Mouse (Mus musculus): ENCODE data around the gene Ubn2. TPM values are rescaled to one million over a fixed set of nuclear protein-coding genes. Genes with fewer than 3 reads are reported as not detected.
"Not testable (repeated sequence)": the region's sequence is repeated elsewhere in the genome, so short reads cannot be mapped to it uniquely, and the experiment has no call there.

The Ubn2 gene
- total and polyA plus RNA-seq, 2 experiments, result 2.9 to 7.9 TPM

DNA sequence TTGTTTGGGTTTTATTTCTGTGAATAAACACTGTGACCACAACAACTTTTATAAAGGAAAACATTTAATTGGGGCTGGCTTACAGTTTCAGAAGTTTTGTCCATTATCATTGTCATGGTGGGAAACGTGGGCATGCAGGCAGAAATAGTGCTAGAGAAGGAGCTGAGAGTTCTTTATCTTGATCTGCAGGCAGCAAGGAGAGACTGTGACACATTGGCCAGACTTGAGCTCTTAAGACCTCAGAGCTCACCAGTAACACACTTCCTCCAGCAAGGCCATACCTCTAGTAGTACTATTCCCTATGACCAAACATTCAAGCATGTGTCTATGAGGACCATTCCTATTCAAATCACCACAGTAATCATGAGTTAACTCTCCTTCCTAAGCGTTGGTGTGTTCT, 14.5 kb downstream of the Ubn2 start:
- no peaks in the 10 kb centered on the region for H3K4me1 ChIP-seq (ENCODE audit: control insufficient read depth, insufficient read depth, low read length)
- peaks cover 26% of the 10 kb centered on the region for H3K36me3 ChIP-seq (ENCODE audit: control insufficient read depth, insufficient read depth, low read length)
- H3K79me2 ChIP-seq (ENCODE audit: control insufficient read depth, insufficient read depth, low read length), result no peaks in the 10 kb centered on the region; the same call in 1 of the 2 replicates
- H3K27me3 ChIP-seq (ENCODE audit: control insufficient read depth, insufficient read depth, low read length), result no peaks in the 10 kb centered on the region
- no peak overlapping the region for H3K27ac ChIP-seq (replicated peaks; ENCODE audit: insufficient read depth, low read depth, low read length)
- H3K9ac ChIP-seq (ENCODE audit: low read depth, low read length), result no peak overlapping the region
- 90% methylated on average over 2 of the region's 2 CpGs for WGBS
- H3K4me3 ChIP-seq (ENCODE audit: insufficient read depth, low read depth, low read length), result no peak overlapping the region
- no peak for DNase-seq (ENCODE audit: extremely low read depth, low read depth, low spot score)
- TF ChIP-seq CTCF (IDR thresholded peaks at IDR 0.05; ENCODE audit: low read depth, low read length) (no peak), POLR2A (IDR thresholded peaks at IDR 0.05; ENCODE audit: extremely low read depth, insufficient read depth, low read length) (no peak)

DNA sequence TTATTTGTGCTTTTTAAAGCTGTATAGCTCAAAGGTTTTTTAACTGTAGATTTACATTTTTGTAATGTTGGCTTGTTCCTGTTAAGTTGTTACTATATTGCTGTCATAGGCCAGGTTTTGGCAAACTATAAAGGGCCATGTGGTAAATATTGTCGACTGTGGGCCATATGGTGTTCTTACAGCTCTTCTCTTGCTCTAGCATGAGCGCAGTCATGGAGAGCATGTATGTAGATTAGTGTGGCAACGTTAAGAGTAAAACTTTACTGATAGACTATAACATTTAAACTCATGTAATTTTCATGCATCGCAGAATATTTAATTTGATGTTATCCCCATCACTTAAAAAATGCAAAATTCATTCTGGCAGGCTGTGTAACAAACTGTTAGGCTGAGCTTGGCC, 19.3 kb downstream of the Ubn2 start:
- DNase-seq (ENCODE audit: extremely low read depth, low read depth, low spot score), result no peak
- Histone ChIP-seq H3K4me3 (ENCODE audit: insufficient read depth, low read depth, low read length) (no peak overlapping the region), H3K36me3 (ENCODE audit: control insufficient read depth, insufficient read depth, low read length) (peaks cover 26% of the 10 kb centered on the region), H3K27me3 (ENCODE audit: control insufficient read depth, insufficient read depth, low read length) (no peaks in the 10 kb centered on the region), H3K4me1 (ENCODE audit: control insufficient read depth, insufficient read depth, low read length) (no peaks in the 10 kb centered on the region), H3K27ac (replicated peaks; ENCODE audit: insufficient read depth, low read depth, low read length) (no peak overlapping the region), H3K79me2 (ENCODE audit: control insufficient read depth, insufficient read depth, low read length) (no peaks in the 10 kb centered on the region; the same call in 1 of the 2 replicates), H3K9ac (ENCODE audit: low read depth, low read length) (no peak overlapping the region)
- TF ChIP-seq POLR2A (IDR thresholded peaks at IDR 0.05; ENCODE audit: extremely low read depth, insufficient read depth, low read length), result no peak
- TF ChIP-seq CTCF (IDR thresholded peaks at IDR 0.05; ENCODE audit: low read depth, low read length), result no peak
- 92% methylated on average over 4 of the region's 4 CpGs for WGBS

DNA sequence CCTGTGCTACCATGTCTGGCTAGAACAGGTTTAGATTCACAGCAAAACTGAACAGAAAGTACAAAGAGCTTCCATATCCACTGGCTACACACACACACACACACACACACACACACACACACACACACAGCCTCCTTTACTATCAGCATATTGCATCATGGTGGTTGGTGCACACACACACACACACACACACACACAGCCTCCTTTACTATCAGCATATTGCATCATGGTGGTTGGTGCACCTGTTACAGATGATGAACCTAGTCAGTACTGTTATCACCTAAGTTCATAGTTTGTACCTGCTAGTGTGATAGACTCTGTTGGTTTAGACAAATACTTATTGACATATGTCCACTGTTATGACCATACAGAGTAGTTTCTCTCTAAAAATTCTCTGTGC, 22.7 kb downstream of the Ubn2 start:
- H3K27ac ChIP-seq (replicated peaks; ENCODE audit: insufficient read depth, low read depth, low read length); H3K4me1 ChIP-seq (ENCODE audit: control insufficient read depth, insufficient read depth, low read length); H3K9ac ChIP-seq (ENCODE audit: low read depth, low read length); H3K27me3 ChIP-seq (ENCODE audit: control insufficient read depth, insufficient read depth, low read length); H3K79me2 ChIP-seq (ENCODE audit: control insufficient read depth, insufficient read depth, low read length); H3K4me3 ChIP-seq (ENCODE audit: insufficient read depth, low read depth, low read length); DNase-seq (ENCODE audit: extremely low read depth, low read depth, low spot score): not testable (repeated sequence)
- peaks cover 35% of the 10 kb centered on the region for H3K36me3 ChIP-seq (ENCODE audit: control insufficient read depth, insufficient read depth, low read length)

DNA sequence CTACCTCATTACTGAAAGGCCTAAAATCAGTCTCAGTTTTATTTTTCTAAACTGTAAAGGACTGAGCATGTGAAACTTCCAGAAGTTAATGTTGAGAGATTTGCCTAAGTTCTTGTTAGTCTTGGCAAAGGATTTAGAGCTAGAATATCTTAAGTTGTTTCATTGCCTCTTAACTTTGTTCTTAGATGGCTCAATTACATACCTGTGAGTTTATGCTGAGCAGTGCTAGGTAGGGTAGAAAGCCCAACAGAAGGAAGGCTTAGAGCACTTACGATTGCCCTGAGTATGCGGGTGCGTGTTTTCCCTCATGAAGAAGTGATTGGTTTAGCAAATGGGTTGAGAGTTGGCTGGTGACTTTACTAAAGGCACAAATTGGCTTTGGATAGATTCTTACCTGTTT, 24.3 kb downstream of the Ubn2 start:
- Histone ChIP-seq H3K4me1 (ENCODE audit: control insufficient read depth, insufficient read depth, low read length) (no peaks in the 10 kb centered on the region), H3K36me3 (ENCODE audit: control insufficient read depth, insufficient read depth, low read length) (peaks cover 30% of the 10 kb centered on the region), H3K27me3 (ENCODE audit: control insufficient read depth, insufficient read depth, low read length) (no peaks in the 10 kb centered on the region), H3K4me3 (ENCODE audit: insufficient read depth, low read depth, low read length) (no peak overlapping the region), H3K27ac (replicated peaks; ENCODE audit: insufficient read depth, low read depth, low read length) (no peak overlapping the region), H3K79me2 (ENCODE audit: control insufficient read depth, insufficient read depth, low read length) (no peaks in the 10 kb centered on the region; the same call in 1 of the 2 replicates), H3K9ac (ENCODE audit: low read depth, low read length) (no peak overlapping the region)
- no peak for DNase-seq (ENCODE audit: extremely low read depth, low read depth, low spot score)
- 100% methylated on average over 3 of the region's 3 CpGs for WGBS
- TF ChIP-seq CTCF (IDR thresholded peaks at IDR 0.05; ENCODE audit: low read depth, low read length) (no peak), POLR2A (IDR thresholded peaks at IDR 0.05; ENCODE audit: extremely low read depth, insufficient read depth, low read length) (no peak)

DNA sequence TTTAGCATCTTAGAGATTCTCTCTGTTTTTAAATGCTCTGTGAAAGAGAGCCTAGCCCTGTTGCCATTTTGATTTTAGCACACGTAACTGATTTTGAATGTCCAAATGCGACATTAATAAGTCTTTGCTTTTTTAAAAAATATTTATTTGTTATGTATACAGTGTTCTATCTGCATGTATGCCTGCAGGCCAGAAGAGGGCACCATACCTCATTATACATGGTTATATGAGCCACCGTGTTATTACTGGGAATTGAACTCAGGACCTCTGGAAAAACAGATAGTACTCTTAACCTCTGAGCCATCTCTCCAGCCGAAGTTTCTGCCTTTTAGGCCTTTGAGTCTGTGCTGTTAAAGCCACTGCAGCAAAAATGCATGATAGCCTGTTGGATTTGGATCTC, 35.8 kb downstream of the Ubn2 start:
- H3K4me1 ChIP-seq (ENCODE audit: control insufficient read depth, insufficient read depth, low read length), result no peaks in the 10 kb centered on the region
- H3K36me3 ChIP-seq (ENCODE audit: control insufficient read depth, insufficient read depth, low read length), result peaks cover 25% of the 10 kb centered on the region
- no peak overlapping the region for H3K27ac ChIP-seq (replicated peaks; ENCODE audit: insufficient read depth, low read depth, low read length)
- no peak overlapping the region for H3K4me3 ChIP-seq (ENCODE audit: insufficient read depth, low read depth, low read length)
- no peaks in the 10 kb centered on the region for H3K27me3 ChIP-seq (ENCODE audit: control insufficient read depth, insufficient read depth, low read length)
- WGBS, result 86% methylated on average over 4 of the region's 4 CpGs
- no peak for TF ChIP-seq POLR2A (IDR thresholded peaks at IDR 0.05; ENCODE audit: extremely low read depth, insufficient read depth, low read length)
- 0 out of 2 replicates have a peak, but pooled peaks have one; percentile 20 for TF ChIP-seq CTCF (IDR thresholded peaks at IDR 0.05; ENCODE audit: low read depth, low read length)
- H3K9ac ChIP-seq (ENCODE audit: low read depth, low read length), result no peak overlapping the region
- H3K79me2 ChIP-seq (ENCODE audit: control insufficient read depth, insufficient read depth, low read length), result no peaks in the 10 kb centered on the region
- DNase-seq (ENCODE audit: extremely low read depth, low read depth, low spot score), result no peak

DNA sequence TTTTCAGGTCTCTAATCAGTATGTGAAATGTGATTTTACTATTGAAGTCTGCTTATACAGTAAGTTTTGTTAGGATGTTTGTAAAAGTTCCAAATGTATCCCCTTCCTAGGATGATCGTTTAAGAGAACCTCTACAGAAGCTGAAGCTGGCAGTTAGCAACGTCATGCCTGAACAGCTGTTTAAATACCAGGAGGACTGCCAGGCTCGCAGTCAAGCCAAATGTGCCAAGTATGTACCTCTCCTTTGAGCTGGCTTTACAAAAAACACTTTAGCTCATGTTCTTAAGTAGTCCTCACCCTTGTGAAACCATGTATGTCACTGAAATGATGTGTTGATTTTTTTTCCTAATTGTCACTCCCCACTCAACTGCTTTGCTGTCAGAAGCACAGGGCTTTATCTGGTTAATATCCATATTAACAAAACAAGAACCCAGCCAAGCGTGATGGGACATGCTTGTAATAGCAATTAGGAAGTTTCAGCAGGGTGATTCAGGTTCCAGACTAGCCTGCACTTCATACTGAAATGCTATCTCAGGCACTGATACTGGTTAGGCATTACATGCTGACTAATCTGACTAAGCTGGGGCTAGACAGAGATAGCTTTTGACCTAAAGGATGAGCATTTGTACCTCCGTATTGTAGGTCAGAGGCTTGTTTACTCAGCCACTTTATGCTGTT, 48.1 kb downstream of the Ubn2 start:
- Histone ChIP-seq H3K36me3 (ENCODE audit: control insufficient read depth, insufficient read depth, low read length) (peaks cover 36% of the 10 kb centered on the region), H3K27me3 (ENCODE audit: control insufficient read depth, insufficient read depth, low read length) (no peaks in the 10 kb centered on the region), H3K4me3 (ENCODE audit: insufficient read depth, low read depth, low read length) (no peak overlapping the region), H3K4me1 (ENCODE audit: control insufficient read depth, insufficient read depth, low read length) (peaks cover 6% of the 10 kb centered on the region; the same call in 1 of the 2 replicates), H3K27ac (replicated peaks; ENCODE audit: insufficient read depth, low read depth, low read length) (no peak overlapping the region), H3K79me2 (ENCODE audit: control insufficient read depth, insufficient read depth, low read length) (no peaks in the 10 kb centered on the region), H3K9ac (ENCODE audit: low read depth, low read length) (no peak overlapping the region)
- WGBS, result 17% methylated on average over 5 of the region's 5 CpGs
- DNase-seq (ENCODE audit: extremely low read depth, low read depth, low spot score), result peak; percentile 86
- TF ChIP-seq CTCF (IDR thresholded peaks at IDR 0.05; ENCODE audit: low read depth, low read length), result no peak
- TF ChIP-seq POLR2A (IDR thresholded peaks at IDR 0.05; ENCODE audit: extremely low read depth, insufficient read depth, low read length), result no peak
